Mouse (Mus musculus) adrenal gland, adult 10 weeks (tissue): ENCODE data around the gene Zfp189. TPM values are rescaled to one million over a fixed set of nuclear protein-coding genes. Genes with fewer than 3 reads are reported as not detected.

Experiments used
- polyA plus RNA-seq: library from polyadenylated mRNA; stranded (reverse); fragments of 350-450 nt; fragmentation: Illumina TruSeq; extraction: RNeasy Lipid Tissue Mini Kit (QIAGEN cat#74804); gene quantifications from one replicate; pipeline ENCODE4 v1.2.3, GENCODE M21; 2014; ENCODE audit warnings: low read depth, low replicate concordance

Zfp189 gene
- polyA plus RNA-seq = 15.8 TPM

DNA sequence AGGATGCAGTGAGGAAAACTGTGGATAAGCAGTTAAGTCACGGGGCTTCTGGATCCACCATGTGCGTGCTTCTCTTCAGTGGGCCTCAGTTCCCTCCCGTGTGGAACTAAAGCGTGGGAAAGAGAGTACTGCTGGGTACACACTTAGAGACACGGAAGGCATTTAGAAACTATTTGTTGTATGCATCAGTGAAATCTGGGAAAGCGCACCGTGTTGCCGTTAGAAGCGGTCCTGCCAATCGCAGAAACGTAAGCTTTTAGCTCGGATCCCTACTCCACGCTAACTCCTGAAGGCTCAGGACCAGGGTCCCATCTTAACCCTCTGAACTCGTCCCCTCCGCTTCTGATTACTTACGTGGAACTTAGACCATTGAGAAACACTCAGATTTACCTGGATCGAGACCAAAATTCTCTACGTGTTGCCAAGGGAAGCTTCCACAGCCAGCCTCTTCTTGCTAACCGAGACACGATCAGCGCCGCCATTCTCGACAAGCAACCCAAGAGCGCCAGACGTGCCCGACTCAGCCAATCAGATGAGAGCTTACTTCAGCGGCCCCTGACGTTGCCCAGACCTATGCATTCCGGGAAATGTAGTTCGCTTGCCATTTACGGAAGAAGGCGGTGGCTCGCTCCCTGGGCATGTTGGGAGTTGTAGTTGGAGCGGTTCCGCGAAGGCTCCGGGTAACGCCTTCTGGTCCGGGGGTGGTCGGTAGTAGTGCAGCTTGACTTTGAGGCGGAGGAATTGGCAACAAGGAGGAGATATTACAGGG is at the start of gene Zfp189, which contains the start of gene Mrpl50:
TSS of gene Zfp189 (plus strand) at position 605 of the 769 bp plus-strand sequence.
TSS of gene Mrpl50 (minus strand) at position 522 of the 769 bp plus-strand sequence.

DNA sequence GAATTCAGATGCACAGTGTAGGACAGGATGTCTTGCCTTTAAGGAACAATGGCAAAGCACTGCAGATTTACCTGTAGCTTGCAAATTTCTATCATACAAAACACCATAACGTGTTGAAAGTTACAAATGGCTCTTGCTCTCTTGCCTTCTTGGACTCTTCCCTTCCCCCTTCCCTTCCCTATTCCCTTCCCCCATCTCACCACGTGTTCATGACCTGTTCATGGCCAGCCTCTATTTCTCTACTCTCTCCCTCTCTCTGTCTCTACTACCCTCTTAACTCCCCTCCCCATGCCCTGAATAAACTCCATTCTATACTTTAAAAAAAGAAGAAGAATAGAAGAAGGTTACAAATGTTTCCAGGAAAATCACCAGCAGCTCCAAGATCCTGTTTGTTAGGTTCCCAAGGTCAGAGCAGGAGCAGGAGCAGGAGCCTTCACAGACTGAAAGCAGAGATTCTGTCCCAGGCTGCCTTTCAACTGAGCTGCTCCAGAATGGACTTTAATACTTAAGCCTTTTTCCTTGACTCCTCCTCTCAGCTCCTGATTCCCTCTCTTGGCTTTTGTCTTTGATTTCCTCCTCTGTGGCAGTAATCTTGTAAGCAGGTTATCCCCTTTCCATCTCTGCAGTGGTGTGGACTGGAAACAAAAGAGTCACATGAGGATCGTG is 47.4 kb upstream of the Zfp189 start, which contains the start of gene Acnat1:
TSS of gene Acnat1 (minus strand) at position 478 of the 666 bp plus-strand sequence.

DNA sequence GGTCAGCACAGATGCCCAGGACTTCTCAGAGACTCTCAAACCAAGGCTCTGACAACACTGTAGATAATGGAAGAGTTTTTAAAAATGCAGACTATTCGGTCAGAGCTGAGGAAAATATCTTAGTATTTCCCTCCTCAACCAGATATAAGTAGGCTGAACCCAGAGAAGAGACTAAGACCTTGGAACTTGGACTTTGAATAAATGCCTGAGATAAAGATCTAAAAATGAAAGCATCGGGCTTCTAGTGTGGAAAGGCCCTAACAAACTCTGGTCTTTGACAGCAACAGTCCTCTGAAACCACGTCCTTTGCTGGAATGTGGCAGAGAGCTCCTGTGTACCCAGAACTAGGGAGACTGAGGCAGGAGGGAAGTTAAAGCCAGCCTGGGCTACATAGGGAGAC is 14.6 kb upstream of the Zfp189 start, which contains the start of gene Baat:
TSS of gene Baat (minus strand) at position 172 of the 400 bp plus-strand sequence.

DNA sequence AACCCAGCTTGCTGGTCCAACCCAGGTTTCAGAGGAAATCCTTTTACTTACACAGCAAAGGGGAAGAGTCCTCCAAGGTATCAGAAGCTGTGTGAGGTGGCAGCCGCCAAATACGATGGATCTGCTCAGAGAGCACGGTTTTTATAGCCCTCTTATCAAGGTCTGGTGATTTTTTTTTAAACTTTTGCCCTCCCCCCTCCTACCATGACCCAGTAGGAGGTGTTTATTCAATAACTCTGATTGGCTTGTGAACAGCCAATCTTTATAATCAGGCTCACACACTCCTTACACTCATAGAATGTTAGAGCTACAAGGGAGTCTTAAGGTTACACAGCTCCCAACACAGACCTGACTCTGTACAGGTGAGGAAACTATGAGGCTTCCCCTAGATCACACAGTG is 28.4 kb downstream of the Zfp189 start, which contains the start of gene Aldob:
TSS of gene Aldob (minus strand) at position 164 of the 400 bp plus-strand sequence.

Other genes starting within 250 kb of the Zfp189 start
- not detected for gene Acnat2, start 113.0 kb upstream of the Zfp189 start, polyA plus RNA-seq
- gene Acnat1, start 47.3 kb upstream of the Zfp189 start, polyA plus RNA-seq = 0.93 TPM
- 0.29 TPM for gene Baat, start 14.6 kb upstream of the Zfp189 start, polyA plus RNA-seq
- 151 TPM for gene Mrpl50, start 83 bp upstream of the Zfp189 start, polyA plus RNA-seq
- gene Aldob, start 28.4 kb downstream of the Zfp189 start, polyA plus RNA-seq = not detected
- gene Tmem246, start 76.7 kb downstream of the Zfp189 start, polyA plus RNA-seq = 1.6 TPM
- 65.3 TPM for gene Rnf20, start 110.8 kb downstream of the Zfp189 start, polyA plus RNA-seq
- gene Ppp3r2, start 160.8 kb downstream of the Zfp189 start, polyA plus RNA-seq = not detected